Mouse (Mus musculus) stomach, postnatal 0 days (tissue): Measurements from ENCODE around the gene Ctbp2. TPM values are rescaled to one million over a fixed set of nuclear protein-coding genes. Genes with fewer than 3 reads are reported as not detected.

Experiments used
- ATAC-seq: fragments of 200-750 bp; cut with Nextera tagmentation; 2 replicates; pipeline ENCODE4 v1.8.0; 2017; ENCODE audit not compliant: low FRiP score, low TSS enrichment
- DNase-seq: peaks from one replicate; pipeline ENCODE4 v3.0.0-alpha.2; 2016; ENCODE audit warnings: low spot score
- H3K27ac ChIP-seq: fragments of 300-500 bp; sonication (generic); replicated peaks from 2 replicates; pipeline ENCODE4 v1.5.1; 2014; ENCODE audit warnings: mild to moderate bottlenecking, control low read depth
- H3K27me3 ChIP-seq: fragments of 300-500 bp; sonication (generic); 2 replicates; pipeline ENCODE4 v1.6.1; 2014; ENCODE audit warnings: low read length; ENCODE audit not compliant: control insufficient read depth, insufficient read depth
- H3K36me3 ChIP-seq: fragments of 300-500 bp; sonication (generic); 2 replicates; pipeline ENCODE4 v1.6.1; 2014; ENCODE audit warnings: low read length, mixed read lengths; ENCODE audit not compliant: control insufficient read depth, insufficient read depth
- H3K4me1 ChIP-seq: fragments of 300-500 bp; sonication (generic); replicated peaks from 2 replicates; pipeline ENCODE4 v1.6.1; 2014; ENCODE audit warnings: antibody characterized with exemption; ENCODE audit not compliant: control insufficient read depth, insufficient read depth
- H3K4me2 ChIP-seq: fragments of 300-500 bp; sonication (generic); replicated peaks from 2 replicates; pipeline ENCODE4 v1.6.1; 2014; ENCODE audit warnings: low read depth, mild to moderate bottlenecking, control low read depth, moderate library complexity
- H3K4me3 ChIP-seq: fragments of 300-500 bp; sonication (generic); 2 replicates; pipeline ENCODE4 v1.5.1; 2014; ENCODE audit warnings: low read depth, low read length, control low read depth
- H3K9ac ChIP-seq: fragments of 300-500 bp; sonication (generic); 2 replicates; pipeline ENCODE4 v1.6.1; 2014; ENCODE audit warnings: mild to moderate bottlenecking, low read length, control low read depth, mixed read lengths
- H3K9me3 ChIP-seq: fragments of 300-500 bp; sonication (generic); 2 replicates; pipeline ENCODE4 v1.6.1; 2016; ENCODE audit warnings: low read length; ENCODE audit not compliant: control insufficient read depth
- CTCF ChIP-seq: IDR thresholded peaks from 2 replicates; pipeline ENCODE4 v1.5.1; 2016; ENCODE audit warnings: antibody characterized with exemption, low read depth, mild to moderate bottlenecking, moderate library complexity
- EP300 ChIP-seq: optimal IDR thresholded peaks from 2 replicates; pipeline ENCODE3; 2016; ENCODE audit warnings: antibody characterized with exemption
- WGBS: fragments of 180-500 bp; shearing (Covaris S2); extraction: QIAGEN DNeasy Blood & Tissue Kit; methylation state at CpG from one replicate; pipeline ENCODE4 v1.1.7; 2014; 5-methylcytosine and 5-hydroxymethylcytosine counted together
- polyA plus RNA-seq: library from polyadenylated mRNA; unstranded; fragments of >200 nt; fragmentation: Nextera tagmentation; extraction: Ambion mirVana; gene quantifications from 2 replicates; pipeline ENCODE4 v1.2.1, GENCODE M21; 2015

Gene Ctbp2
- polyA plus RNA-seq, 1 experiment from 2014 or later = 48.6 TPM

- ATAC-seq = no peak
- WGBS = 90% methylated on average over 10 of the region's 10 CpGs
- Histone ChIP-seq H3K36me3 (no peaks in the 10 kb centered on the region; the same call in 1 of the 2 replicates), H3K9me3 (no peaks in the 10 kb centered on the region), H3K4me3 (no peak overlapping the region), H3K4me1 (peaks cover 22% of the 10 kb centered on the region), H3K27ac (no peak overlapping the region), H3K4me2 (no peak overlapping the region), H3K27me3 (no peaks in the 10 kb centered on the region), H3K9ac (no peak overlapping the region)
- no peak for DNase-seq
- TF ChIP-seq CTCF = no peak
Measured at GRCm38 (mm10) chr7:133013923-133014322, 110.2 kb downstream of the Ctbp2 start.

- TF ChIP-seq CTCF (no peak), EP300 (no peak)
- Histone ChIP-seq H3K36me3 (no peaks in the 10 kb centered on the region; the same call in 1 of the 2 replicates), H3K27ac (no peak overlapping the region), H3K4me1 (peaks cover 26% of the 10 kb centered on the region), H3K27me3 (no peaks in the 10 kb centered on the region), H3K4me2 (no peak overlapping the region), H3K4me3 (no peak overlapping the region), H3K9ac (no peak overlapping the region), H3K9me3 (no peaks in the 10 kb centered on the region)
- ATAC-seq (no peak), DNase-seq (no peak)
- WGBS = 24% methylated on average over 14 of the region's 14 CpGs
Measured at GRCm38 (mm10) chr7:133012637-133013366, 111.4 kb downstream of the Ctbp2 start.

DNA sequence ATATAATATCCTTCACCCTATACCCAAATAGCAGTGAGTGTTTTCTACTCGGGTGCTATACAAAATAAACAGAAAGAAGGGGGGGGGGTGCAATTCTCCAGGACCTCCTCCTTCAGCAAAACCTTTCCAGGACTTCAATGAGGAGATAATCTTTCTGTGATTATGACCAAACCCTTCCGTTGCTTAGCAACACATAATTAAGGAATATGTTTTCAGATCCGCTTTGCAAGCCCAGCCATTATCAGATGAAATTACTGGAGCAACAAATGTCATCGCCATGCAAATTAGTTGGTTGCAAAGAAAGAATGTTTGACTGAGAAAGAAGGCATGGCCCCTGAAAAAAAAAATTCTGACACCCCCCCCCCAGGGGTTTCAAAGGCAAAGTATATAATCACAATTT, 112.5 kb downstream of the Ctbp2 start:
- no peak overlapping the region for H3K27ac ChIP-seq
- DNase-seq (no peak), ATAC-seq (no peak)
- no peaks in the 10 kb centered on the region; the same call in 1 of the 2 replicates for H3K36me3 ChIP-seq
- no peaks in the 10 kb centered on the region for H3K27me3 ChIP-seq
- no peak overlapping the region for H3K9ac ChIP-seq
- H3K4me2 ChIP-seq = no peak overlapping the region
- no peak overlapping the region for H3K4me3 ChIP-seq
- H3K4me1 ChIP-seq = peaks cover 26% of the 10 kb centered on the region
- WGBS = 27% methylated on average over 4 of the region's 4 CpGs
- TF ChIP-seq EP300 (no peak), CTCF (no peak)
- no peaks in the 10 kb centered on the region for H3K9me3 ChIP-seq

- Histone ChIP-seq H3K4me2 (0 out of 2 replicates have a peak overlapping the region, but pooled peaks have one; percentile 5), H3K4me3 (no peak overlapping the region), H3K27me3 (no peaks in the 10 kb centered on the region), H3K4me1 (peaks cover 26% of the 10 kb centered on the region), H3K9ac (no peak overlapping the region), H3K27ac (peak overlapping the region; percentile 63), H3K36me3 (no peaks in the 10 kb centered on the region; the same call in 1 of the 2 replicates), H3K9me3 (no peaks in the 10 kb centered on the region)
- WGBS = 7% methylated on average over 5 of the region's 5 CpGs
- peak; percentile 42; the same call in 1 of the 2 replicates for ATAC-seq
- DNase-seq = peak; percentile 53
- no peak for TF ChIP-seq EP300
Measured at GRCm38 (mm10) chr7:133011191-133011590, 113.0 kb downstream of the Ctbp2 start.

DNA sequence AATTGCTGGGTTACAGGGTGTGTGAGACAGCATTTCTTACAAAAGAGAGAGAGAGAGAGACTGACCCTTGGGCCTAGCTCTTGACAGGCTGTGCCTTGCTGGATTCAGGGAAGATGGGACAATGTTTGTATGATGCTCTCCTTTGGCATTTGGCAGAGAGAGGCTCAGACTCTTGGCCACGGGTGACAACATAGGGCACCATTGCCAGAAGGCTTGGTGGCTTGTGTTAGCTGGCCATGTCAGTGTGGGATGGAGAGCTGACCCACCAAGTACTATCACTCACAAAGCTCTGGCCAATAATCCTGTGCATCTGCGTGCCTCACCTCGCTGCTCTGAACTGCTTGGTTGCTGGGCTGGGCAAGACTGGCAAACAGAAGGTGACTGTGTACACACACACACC, 113.7 kb downstream of the Ctbp2 start:
- H3K27me3 ChIP-seq = no peaks in the 10 kb centered on the region
- TF ChIP-seq CTCF (no peak), EP300 (no peak)
- DNase-seq = no peak
- H3K27ac ChIP-seq = 0 out of 2 replicates have a peak overlapping the region, but pooled peaks have one; percentile 13
- 74% methylated on average over 3 of the region's 3 CpGs for WGBS
- H3K4me1 ChIP-seq = peaks cover 26% of the 10 kb centered on the region
- H3K4me2 ChIP-seq = no peak overlapping the region
- no peak overlapping the region for H3K9ac ChIP-seq
- no peak for ATAC-seq
- no peak overlapping the region for H3K4me3 ChIP-seq
- no peaks in the 10 kb centered on the region; the same call in 1 of the 2 replicates for H3K36me3 ChIP-seq
- H3K9me3 ChIP-seq = no peaks in the 10 kb centered on the region

- no peak overlapping the region for H3K27ac ChIP-seq
- TF ChIP-seq EP300 = no peak
- no peak for TF ChIP-seq CTCF
- no peaks in the 10 kb centered on the region; the same call in 1 of the 2 replicates for H3K36me3 ChIP-seq
- no peak overlapping the region for H3K9ac ChIP-seq
- H3K4me3 ChIP-seq = no peak overlapping the region
- H3K4me1 ChIP-seq = peaks cover 21% of the 10 kb centered on the region
- ATAC-seq (no peak), DNase-seq (no peak)
- 75% methylated on average over 8 of the region's 8 CpGs for WGBS
- no peaks in the 10 kb centered on the region for H3K9me3 ChIP-seq
- H3K4me2 ChIP-seq = no peak overlapping the region
- H3K27me3 ChIP-seq = no peaks in the 10 kb centered on the region
Measured at GRCm38 (mm10) chr7:133009676-133010075, 114.5 kb downstream of the Ctbp2 start.
